Mouse (Mus musculus) kidney, postnatal 0 days (tissue): Measurements from ENCODE around the gene Peg12. TPM values are rescaled to one million over a fixed set of nuclear protein-coding genes. Genes with fewer than 3 reads are reported as not detected.
A peak's percentile ranks its signal among the peaks of the same experiment; 100 is the strongest.

Experiments used
- ATAC-seq: fragments of 200-750 bp; cut with Nextera tagmentation; replicated peaks from 2 replicates; pipeline ENCODE4 v1.8.0; 2017; ENCODE audit warnings: low read depth, moderate number of reproducible peaks, moderate TSS enrichment, moderate library complexity; ENCODE audit not compliant: low FRiP score
- DNase-seq: peaks from one replicate; pipeline ENCODE4 v3.0.0-alpha.2; 2016; ENCODE audit warnings: low spot score
- H3K27ac ChIP-seq: fragments of 300-500 bp; sonication (generic); 2 replicates; pipeline ENCODE4 v1.5.1; 2014; ENCODE audit warnings: mild to moderate bottlenecking
- H3K27me3 ChIP-seq: fragments of 300-500 bp; sonication (generic); 2 replicates; pipeline ENCODE4 v1.6.1; 2014; ENCODE audit warnings: low read length, mixed read lengths; ENCODE audit not compliant: insufficient read depth
- H3K36me3 ChIP-seq: fragments of 300-500 bp; sonication (generic); 2 replicates; pipeline ENCODE4 v1.6.1; 2014; ENCODE audit warnings: low read length, mixed read lengths; ENCODE audit not compliant: insufficient read depth
- H3K4me1 ChIP-seq: fragments of 300-500 bp; sonication (generic); replicated peaks from 2 replicates; pipeline ENCODE4 v1.6.1; 2014; ENCODE audit warnings: antibody characterized with exemption, low read length, mixed read lengths; ENCODE audit not compliant: insufficient read depth
- H3K4me2 ChIP-seq: fragments of 300-500 bp; sonication (generic); 2 replicates; pipeline ENCODE4 v1.6.1; 2014; ENCODE audit warnings: mild to moderate bottlenecking, low read length, moderate library complexity, mixed read lengths
- H3K4me3 ChIP-seq: fragments of 300-500 bp; sonication (generic); replicated peaks from 2 replicates; pipeline ENCODE4 v1.5.1; 2014; ENCODE audit warnings: low read depth, low read length
- H3K9ac ChIP-seq: fragments of 300-500 bp; sonication (generic); 2 replicates; pipeline ENCODE4 v1.6.1; 2014; ENCODE audit warnings: low read depth, low read length
- H3K9me3 ChIP-seq: fragments of 300-500 bp; sonication (generic); replicated peaks from 2 replicates; pipeline ENCODE4 v1.6.1; 2016; ENCODE audit warnings: low read length, inconsistent platforms, mixed read lengths
- CTCF ChIP-seq: IDR thresholded peaks from 2 replicates; pipeline ENCODE4 v1.5.1; 2016; ENCODE audit warnings: antibody characterized with exemption, low read depth, mild to moderate bottlenecking, moderate library complexity
- WGBS: fragments of 180-500 bp; shearing (Covaris S2); extraction: QIAGEN DNeasy Blood & Tissue Kit; methylation state at CpG from one replicate; pipeline ENCODE4 v1.1.7; 2014; 5-methylcytosine and 5-hydroxymethylcytosine counted together
- polyA plus RNA-seq: library from polyadenylated mRNA; unstranded; fragments of >200 nt; fragmentation: Nextera tagmentation; extraction: Ambion mirVana; gene quantifications from 2 replicates; pipeline ENCODE4 v1.2.1, GENCODE M21; 2015

Gene Peg12
- polyA plus RNA-seq, 1 experiment from 2014 or later: 18.4 TPM

DNA sequence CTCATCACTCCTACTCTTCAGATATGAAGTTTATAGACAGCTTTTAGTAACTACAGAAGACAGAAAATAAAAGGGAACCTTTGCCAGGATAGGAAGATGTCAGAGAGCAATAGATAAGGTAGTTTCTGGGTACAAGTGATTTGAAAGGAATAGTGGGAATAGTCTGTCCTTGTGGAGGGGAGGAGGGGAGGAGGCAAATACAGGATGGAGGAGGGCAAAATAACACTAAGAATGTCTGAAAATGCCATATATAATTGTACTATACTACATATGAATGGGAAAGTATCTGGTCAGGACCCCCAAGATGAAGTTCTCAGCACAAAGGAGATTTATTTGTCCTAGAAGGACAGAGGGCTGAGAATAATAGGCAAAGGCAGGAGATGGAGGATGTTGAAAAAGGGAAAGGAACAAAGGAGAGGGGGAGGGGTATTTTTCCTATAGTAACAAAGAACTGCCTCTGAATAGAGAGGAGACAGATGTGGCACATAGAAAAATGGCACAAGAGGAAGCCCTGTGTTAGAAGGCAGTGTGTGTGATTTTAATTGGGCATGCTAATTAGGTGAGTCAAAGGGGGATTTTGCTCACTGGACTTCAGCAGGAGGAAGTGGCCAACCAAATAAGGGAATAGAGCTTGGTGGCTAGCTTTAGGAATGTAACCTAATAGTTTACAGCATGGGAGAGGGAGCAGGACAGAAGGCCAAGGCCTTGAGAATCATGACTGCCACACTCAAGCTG, 18.7 kb downstream of the Peg12 start:
- no peak for DNase-seq
- TF ChIP-seq CTCF: no peak
- Histone ChIP-seq H3K4me3 (no peak overlapping the region), H3K9me3 (no peaks in the 10 kb centered on the region), H3K27ac (no peak overlapping the region), H3K4me2 (no peak overlapping the region), H3K36me3 (no peaks in the 10 kb centered on the region), H3K9ac (no peak overlapping the region), H3K4me1 (no peaks in the 10 kb centered on the region), H3K27me3 (no peaks in the 10 kb centered on the region)
- ATAC-seq: no peak

DNA sequence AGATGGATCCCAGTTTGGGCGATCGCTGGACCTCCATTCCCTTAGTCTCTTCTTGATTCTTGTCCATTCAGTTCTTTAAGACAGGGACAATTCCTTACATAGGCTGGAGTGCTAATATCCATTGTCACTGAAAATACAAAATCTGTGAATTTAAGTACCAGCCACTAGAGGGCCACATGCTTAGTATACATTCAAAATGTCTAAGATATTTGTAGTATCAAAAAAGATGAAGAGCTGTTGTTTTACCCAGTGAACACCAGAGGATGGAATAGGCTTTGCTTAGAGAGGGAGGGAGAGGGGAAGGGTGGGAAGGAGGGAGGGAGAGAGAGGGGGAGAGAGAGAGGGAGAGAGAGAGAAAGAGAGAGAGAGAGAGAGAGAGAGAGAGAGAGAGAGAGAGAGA, 27.9 kb downstream of the Peg12 start:
- TF ChIP-seq CTCF: peak; percentile 57
- Histone ChIP-seq H3K9ac (no peak overlapping the region), H3K36me3 (no peaks in the 10 kb centered on the region), H3K4me1 (no peaks in the 10 kb centered on the region), H3K9me3 (no peaks in the 10 kb centered on the region), H3K27ac (no peak overlapping the region), H3K27me3 (no peaks in the 10 kb centered on the region), H3K4me2 (no peak overlapping the region), H3K4me3 (no peak overlapping the region)
- ATAC-seq (no peak), DNase-seq (peak; percentile 63)
- WGBS: 38% methylated on average over 2 of the region's 2 CpGs

DNA sequence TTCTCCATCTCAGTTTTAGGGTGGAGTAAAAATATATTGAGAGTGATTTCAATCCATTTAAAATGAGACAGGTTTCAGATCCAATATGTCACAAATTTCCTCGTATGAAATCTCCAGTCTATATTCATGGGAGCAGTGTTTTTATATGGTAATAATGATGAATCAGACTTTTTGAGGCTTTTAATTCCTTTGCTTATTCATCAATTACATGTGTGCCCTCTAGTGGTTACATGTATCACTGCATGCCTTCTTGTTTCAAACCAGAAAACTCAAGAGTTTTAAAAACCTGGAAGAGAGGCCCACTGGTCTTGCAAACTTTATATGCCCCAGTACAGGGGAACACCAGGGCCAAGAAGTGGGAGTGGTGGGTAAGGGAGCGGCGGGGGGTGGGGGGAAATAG, 31.1 kb downstream of the Peg12 start:
- Histone ChIP-seq H3K9ac (no peak overlapping the region), H3K36me3 (no peaks in the 10 kb centered on the region), H3K4me3 (no peak overlapping the region), H3K27me3 (no peaks in the 10 kb centered on the region), H3K4me1 (no peaks in the 10 kb centered on the region), H3K4me2 (no peak overlapping the region), H3K9me3 (no peaks in the 10 kb centered on the region), H3K27ac (no peak overlapping the region)
- 37% methylated on average over 3 of the region's 3 CpGs for WGBS
- peak; percentile 47 for DNase-seq
- no peak for ATAC-seq
- peak; percentile 59; the same call in 1 of the 2 replicates for TF ChIP-seq CTCF

DNA sequence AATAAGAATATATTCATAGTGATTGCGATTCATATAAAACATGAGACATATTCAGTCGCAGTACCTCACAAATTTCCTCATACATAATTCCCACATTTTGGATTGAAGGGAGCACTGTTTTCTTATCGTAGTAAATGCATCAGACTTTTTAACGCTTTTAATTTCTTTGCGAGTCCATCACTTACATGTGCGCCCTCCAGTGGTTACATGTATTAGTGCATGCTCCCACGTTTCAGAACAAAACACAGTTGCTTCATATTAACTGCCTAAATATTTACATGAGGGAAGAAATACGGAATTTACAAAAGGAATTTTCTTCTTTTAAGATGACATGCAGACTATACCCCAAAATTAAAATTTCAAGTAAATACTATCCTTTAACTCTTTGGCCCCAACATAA, 36.0 kb downstream of the Peg12 start:
- 27% methylated on average over 8 of the region's 8 CpGs for WGBS
- Histone ChIP-seq H3K36me3 (no peaks in the 10 kb centered on the region), H3K4me1 (no peaks in the 10 kb centered on the region), H3K9ac (no peak overlapping the region), H3K27me3 (no peaks in the 10 kb centered on the region), H3K27ac (no peak overlapping the region), H3K4me3 (no peak overlapping the region), H3K9me3 (no peaks in the 10 kb centered on the region), H3K4me2 (no peak overlapping the region)
- no peak for ATAC-seq
- TF ChIP-seq CTCF: peak; percentile 74
- DNase-seq: peak; percentile 36

DNA sequence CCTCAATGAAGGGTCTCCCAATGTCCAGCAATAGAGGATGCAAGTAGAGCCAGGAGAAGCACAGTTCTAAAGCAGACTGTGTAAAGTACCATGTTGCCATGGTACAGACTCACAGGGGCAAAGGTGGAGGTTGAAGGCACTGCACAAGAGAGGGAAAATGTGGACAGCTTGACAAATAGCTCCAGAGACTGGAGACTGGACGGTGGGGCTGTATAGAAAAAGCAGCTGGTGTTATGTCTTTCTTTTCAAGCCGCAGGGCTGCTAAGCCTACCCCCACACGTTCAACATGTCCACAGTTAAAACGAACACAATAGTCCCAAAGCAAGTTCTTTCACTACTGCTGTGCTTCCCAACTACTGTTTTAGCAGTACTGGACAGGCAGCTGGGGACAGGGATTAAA, 41.1 kb downstream of the Peg12 start:
- no peak overlapping the region for H3K27ac ChIP-seq
- H3K4me3 ChIP-seq: no peak overlapping the region
- DNase-seq: no peak
- no peak for TF ChIP-seq CTCF
- H3K9ac ChIP-seq: no peak overlapping the region
- WGBS: 46% methylated on average over 4 of the region's 4 CpGs
- no peak overlapping the region for H3K4me2 ChIP-seq
- no peaks in the 10 kb centered on the region for H3K9me3 ChIP-seq
- no peaks in the 10 kb centered on the region for H3K36me3 ChIP-seq
- ATAC-seq: no peak
- H3K4me1 ChIP-seq: no peaks in the 10 kb centered on the region; the same call in 1 of the 2 replicates
- H3K27me3 ChIP-seq: no peaks in the 10 kb centered on the region

GRCm38 (mm10) chr7:62420566-62420965, 43.7 kb downstream of the Peg12 start:
- no peak for TF ChIP-seq CTCF

More at GRCm38 (mm10) chr7:62420566-62420965, 43.7 kb downstream of the Peg12 start:
- Histone ChIP-seq H3K4me3 (no peak overlapping the region), H3K9ac (no peak overlapping the region), H3K4me1 (no peaks in the 10 kb centered on the region; the same call in 1 of the 2 replicates), H3K9me3 (no peaks in the 10 kb centered on the region), H3K36me3 (no peaks in the 10 kb centered on the region), H3K27me3 (no peaks in the 10 kb centered on the region), H3K4me2 (no peak overlapping the region), H3K27ac (no peak overlapping the region)
- 69% methylated on average over 6 of the region's 6 CpGs for whole genome bisulfite sequencing
- DNase-seq (no peak), ATAC-seq (no peak)
